Mouse (Mus musculus) T-helper 2 cell (primary cell): ENCODE results near the gene Cxcl9.

Source experiments
- in situ Hi-C: fragments of 300-600 bp; cut with MboI, MseI; formaldehyde crosslinking; loops from one replicate; pipeline ENCODE4 v1.15.1; 2025; ENCODE audit warnings: high pct_unique_total_duplicates

The Cxcl9 gene

DNA sequence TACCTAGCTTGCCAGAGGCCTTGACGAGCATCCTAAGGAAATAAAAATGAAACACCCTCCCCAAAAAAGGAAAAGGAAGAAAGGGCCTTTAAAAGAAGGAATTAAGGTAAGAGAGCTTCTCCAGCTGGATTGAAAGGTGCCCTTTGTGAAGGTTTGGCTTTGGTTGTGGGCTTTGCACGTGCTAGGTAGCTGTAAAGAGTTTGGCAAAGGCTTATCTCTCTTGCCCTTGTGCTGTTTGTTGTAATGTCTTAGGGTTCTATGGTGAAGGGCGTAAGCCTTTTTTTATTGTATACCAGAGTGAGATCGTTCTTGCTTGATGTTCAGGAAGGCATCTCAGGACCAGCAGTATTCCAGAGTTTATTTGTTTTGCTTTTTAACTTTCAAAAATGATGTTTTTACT lies 12.7 kb upstream of the Cxcl9 start:
- in situ Hi-C loops = no loop called here

DNA sequence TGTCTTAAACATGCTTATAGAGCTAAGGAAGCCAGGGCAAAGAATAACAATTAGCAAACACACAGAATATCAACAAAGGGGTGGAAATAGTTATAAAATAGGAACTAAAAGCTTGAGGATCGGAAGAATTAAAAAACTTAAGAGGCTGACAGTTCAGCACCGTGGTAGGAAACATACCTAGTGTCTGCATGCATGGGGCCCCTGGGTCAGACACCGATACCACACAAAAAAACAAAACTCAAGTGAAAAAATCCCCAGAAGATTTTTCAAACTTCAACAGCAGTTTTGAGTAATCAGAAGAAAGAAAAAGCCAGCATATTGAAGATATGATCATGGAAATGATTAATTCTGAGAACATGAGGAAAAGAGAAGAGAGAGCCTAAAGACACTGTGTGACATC lies 8.9 kb upstream of the Cxcl9 start:
- in situ Hi-C loops = no loop called here

DNA sequence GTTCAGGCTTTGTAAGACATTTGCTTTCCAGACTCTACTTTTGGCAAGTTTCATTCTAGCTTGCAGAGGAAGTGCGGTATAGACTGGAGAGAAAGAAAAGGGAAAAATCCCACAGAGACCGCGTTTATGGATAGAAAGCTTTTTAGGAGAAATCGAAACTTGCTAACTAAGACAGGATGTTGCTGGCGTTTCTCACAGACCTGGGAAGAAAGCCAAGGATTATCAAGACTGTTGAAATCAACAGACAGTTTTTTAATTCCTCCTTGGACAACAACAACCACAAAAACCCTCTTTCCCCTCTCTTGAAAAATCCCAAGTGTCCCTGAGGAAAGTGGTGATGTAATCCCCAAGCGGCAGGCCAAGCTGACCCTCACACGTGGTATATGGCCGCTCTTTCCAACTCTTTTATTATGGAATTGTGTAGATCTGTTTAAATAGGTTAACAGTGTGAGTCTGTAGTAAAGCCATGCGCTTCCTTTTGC lies 4.5 kb upstream of the Cxcl9 start:
- in situ Hi-C loops = no loop called here

DNA sequence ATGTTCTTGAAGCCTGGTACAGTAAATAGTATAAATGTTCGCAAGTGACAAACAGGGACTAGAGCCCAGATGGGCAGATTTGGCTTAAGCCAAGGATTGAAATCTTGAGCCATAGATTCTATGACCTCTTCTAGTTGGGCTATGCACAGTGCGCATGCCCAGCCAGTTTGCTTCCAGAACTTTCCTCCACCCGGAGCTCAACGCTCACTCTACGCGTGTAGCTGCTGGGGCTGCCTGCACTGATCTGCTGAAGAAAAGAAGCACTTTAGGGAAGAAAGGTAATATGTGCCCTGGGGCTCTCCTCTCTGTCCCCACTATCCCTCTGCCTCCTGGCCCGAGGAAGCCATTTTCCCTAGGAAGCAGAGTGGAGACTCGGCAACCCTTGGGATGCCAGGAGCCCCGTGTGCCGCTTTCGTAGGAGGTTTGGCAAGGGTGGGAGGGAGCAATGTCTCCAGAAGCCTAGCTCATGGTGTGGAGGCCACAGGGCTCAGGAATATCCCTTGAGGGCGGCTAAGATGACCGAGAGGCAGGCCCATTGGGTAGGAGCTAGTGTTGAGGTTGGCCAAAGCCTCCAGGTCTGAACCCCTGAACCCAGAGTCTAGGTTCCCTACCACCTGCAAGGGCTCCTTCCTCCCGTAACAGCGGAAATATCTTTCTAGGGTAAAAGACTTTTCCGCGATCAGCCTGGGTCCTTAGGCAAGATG lies 3.9 kb upstream of the Cxcl9 start, which contains the start of gene Art3:
Art3 (plus strand) TSS at position 193 of the 704 bp plus-strand sequence.
- in situ Hi-C loops = no loop called here

DNA sequence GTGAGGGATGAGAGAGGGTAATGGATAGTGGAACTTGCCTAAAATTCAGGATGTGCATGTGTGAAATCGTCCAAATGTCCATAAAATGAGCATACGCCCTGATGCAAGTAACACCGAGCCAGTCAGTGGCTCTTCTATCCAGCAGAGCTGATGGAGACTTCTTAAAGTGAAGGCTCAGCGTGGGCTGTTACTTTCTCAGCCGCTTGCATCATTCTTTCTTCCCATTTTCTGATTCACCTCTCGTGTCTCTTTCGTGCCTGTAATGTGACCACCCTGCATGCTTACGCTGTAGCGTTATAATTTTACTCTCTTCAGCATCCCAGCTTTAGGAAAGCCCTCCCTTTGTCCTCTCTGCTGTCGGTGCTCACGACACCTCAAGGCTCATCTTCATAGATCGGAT lies 3.2 kb upstream of the Cxcl9 start:
- in situ Hi-C loops = no loop called here

DNA sequence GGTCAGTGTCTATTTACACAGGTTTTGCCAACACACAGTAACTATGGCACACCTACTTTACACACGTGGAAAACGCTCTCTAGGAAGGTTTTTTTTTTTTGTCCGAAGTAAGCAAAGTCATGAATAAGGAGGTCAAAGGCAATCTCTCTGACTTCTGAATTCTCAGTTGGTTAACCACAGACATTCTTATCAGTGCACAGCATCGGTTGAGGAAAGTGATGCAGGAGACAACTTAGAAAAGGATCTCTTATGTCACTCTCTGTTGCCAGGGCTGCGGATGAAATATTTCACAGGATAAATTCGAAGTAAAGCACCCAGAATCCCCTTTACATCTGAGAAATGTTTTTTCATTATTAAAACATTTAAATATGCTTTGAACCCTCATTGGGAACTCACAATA lies 512 bp downstream of the Cxcl9 start:
- in situ Hi-C loops = no loop called here

DNA sequence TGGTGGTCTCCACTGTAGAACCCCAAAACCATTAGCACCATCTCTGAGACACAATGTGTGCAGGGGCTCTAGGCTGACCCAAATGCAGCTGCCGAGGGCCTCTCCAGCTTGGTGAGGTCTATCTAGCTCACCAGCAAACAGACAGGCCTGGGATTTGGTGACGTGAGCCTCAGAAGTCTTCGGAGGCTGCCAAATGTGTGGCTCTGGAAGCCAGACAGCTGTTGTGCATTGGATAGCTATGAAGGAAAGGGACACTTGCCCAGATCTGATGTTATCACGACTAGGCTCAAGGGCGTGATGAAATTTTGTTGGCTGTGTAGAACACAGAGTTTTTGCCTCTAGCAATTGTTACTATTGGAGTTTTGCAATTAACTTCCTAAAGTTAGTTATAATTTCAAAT lies 4.6 kb downstream of the Cxcl9 start:
- in situ Hi-C loops = no loop called here

DNA sequence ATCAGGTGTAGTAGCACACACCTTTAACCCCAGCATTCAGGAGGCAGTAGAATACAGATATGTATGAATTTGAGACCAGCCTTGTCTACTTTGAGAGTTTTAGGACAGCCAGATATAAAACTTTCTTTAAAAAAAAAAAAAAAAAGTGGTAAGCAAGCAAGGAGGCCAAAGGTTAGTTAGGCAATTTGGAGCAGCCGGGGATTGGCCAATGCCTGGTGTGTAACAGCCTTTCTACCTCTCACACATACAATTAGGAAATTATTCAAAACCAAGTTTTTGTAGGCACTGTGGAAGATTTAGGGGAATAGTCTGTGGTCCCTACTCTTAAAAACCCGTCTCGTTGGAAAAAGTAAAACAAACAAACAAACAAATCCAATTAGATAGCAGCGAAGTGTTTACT lies 5.3 kb downstream of the Cxcl9 start:
- in situ Hi-C loops = no loop called here

DNA sequence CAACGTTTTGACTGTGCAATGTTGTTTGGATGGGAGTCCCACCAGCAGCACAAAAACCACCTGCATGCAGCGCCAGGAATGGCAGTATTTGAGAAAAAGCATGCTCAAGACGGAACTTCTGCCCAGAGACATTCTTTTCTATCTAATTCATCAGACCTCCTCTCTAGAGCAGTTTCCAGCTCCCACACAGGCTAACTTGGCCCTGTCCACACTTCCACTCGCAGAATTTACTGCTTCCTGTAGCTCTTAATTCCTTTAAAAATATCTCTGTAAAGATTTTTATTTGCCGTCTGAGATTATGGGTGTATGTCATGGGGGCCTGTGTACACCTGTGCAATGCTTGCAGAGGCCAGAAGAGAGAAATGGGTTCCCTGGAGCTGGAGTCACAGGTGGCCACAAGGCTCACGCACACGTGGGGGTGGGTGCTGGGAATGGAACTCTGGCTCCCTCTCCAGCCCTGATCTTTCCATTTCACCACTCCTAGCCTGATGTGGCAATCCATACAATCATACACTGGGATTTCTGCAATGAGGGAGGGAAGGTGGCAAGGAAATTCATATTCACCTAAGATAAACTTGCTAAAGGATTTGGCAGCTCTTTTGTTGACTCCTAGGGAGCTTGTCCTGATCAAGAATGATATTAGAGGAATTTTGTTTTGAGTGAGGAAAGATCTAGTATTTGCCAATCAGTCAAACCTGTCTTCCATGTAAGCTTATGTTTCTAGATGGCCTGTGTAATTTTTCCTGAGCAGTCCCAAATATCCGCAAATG lies 6.1 kb downstream of the Cxcl9 start:
- in situ Hi-C loops = no loop called here

DNA sequence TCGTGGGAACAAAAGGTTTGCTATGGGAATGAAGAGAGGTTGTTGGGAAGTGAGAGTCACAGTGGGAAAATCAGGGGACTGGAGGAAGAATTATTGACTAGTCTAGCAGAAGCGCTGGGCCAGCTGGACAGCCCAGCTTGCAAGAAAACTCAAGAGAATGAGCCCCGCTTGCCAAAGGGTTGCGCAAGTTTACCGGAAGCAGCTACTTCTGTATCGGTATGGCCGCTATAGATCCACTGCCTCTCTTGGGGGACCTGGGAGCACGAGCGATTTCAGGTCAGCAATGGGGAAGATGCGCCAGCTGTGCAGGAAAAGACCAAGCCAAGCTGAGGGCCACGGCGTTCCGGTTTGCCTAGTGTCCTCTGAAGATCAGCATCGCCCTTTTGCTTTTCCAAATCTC lies 9.3 kb downstream of the Cxcl9 start:
- in situ Hi-C loops = no loop called here

DNA sequence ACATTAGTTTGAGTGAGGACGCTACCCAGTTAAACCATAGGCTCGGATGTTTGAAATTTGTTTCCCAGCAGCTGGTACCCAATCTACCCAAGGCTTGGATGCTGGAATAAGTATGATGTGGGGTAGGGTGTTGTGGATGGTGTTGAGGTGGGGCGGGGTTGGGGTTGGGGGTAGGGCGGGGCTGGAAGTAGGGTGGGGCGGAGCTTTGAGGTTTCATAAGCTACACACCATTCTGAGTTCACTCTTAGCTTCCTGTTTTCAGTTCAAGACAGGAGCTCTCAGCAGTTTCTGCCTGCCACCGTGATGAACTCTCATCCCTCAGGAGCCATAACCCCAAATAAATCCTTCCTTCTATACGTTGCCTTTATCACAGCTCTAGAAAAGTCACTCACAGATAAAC lies 9.8 kb downstream of the Cxcl9 start:
- in situ Hi-C loops = no loop called here

DNA sequence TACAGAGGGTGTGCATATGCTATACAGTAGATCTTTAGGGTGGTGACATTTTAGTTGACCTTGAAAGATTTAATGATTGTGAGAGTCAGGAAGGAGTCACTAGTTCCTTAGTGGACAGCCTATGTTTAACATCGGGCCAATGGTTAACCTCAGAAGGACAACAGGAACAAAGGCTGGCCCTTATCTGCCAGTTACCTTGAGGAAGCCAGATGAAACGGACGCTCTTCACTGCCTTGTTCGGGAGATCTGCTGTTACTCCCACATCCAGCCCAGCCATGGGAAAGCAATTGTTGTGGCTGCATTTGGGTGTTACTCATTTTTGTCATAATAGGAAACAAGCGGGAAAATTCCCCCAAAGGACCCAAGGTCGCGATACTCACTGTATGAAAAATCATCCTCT lies 14.1 kb downstream of the Cxcl9 start:
- in situ Hi-C loops = loop anchor here (5.0 kb wide), 1 partner anchor 64 kb away; no protein-coding TSS in a partner anchor

DNA sequence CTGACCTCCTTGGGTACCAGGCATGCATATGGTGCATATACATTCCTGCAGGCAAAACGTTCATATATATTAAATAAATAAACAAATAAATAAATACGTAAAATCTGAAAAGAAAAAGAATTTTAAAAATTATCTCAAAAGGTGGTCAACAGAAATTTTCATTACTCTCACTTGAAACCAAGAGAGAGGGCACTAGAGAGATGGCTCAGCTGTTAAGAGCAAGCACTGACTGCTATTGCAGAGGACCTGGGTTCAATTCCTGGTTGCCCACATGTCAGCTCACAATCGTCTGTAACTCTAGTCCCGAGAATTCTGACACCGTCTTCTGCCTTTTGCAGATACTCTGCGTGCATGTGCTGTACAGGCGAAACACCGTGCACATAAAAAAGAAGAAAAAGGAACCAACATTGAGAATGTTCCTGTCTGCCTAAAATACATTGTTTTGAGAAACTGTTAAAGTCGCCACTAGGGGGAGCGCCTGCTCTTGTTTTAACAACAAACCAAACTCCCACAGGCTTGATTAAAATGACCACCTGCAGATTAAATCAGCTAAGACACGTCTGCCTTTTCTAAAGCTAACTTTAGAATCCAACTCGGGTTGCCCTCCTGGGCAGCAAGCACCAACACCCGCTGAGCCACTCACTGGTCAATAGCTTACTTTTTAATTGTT lies 15.7 kb downstream of the Cxcl9 start:
- in situ Hi-C loops = loop anchor here (5.0 kb wide), 1 partner anchor 65 kb away; no protein-coding TSS in a partner anchor

DNA sequence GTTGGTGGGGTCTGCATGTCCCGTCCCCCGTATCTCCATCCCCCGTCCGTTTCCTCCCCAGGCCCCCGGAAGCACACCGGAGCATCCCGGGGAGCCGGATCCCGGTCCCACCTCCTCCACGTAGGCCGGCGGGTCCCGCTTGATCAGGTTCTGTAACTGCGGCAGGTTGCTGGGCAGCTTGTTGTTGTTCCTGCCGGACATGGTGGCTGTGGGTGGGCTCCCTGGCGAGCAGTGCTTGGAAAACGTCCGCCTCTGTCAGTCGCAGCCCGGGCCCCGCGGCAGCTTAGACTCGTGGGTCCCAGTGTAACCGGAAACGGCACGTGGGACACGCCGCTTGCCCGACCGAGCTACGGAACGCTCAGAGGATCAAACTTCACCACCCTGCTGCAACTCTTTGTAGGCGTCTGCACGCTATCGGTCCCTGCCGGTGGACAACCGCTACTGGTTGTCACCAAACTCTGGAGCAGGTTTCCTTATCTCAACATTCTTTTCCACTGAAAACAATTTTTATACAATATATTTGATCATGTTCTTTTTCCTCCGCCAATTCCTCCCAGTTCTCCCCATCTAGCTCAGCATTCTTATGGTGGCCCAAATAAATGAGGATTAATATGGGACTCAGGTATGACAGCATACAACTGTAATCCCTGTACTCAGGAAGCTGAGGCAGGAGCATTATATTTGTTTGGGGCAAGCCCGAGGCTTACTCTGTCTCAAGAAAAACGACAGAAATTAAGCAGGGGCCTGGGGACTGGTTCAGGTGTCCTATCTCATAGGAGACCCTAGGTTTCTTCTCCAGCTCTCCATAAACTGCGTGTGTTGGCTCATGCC lies 18.0 kb downstream of the Cxcl9 start, which contains the start of gene Sdad1:
Sdad1 (minus strand) TSS at position 799 of the 831 bp plus-strand sequence.
- in situ Hi-C loops = loop anchor here (5.0 kb wide), 1 partner anchor 67 kb away; no protein-coding TSS in a partner anchor

DNA sequence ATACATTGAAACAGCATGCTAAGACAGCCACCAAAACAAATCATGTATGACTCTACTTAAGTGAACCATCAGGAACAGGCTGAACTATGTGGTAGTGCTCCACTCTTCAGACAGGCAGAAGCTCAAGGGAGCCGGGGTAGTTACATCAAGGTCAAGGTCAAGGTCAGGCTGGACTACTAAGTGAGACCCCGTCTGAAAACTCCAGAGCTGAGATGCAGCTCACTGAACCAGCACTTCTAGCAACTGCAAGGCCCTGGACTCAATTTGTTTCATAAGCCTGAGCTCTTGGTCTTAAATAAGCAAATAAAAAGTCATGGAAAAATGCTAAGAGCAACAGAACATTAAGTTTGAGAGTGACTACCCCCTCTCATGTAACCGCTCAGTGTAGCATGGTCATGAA lies 23.6 kb downstream of the Cxcl9 start:
- in situ Hi-C loops = no loop called here

DNA sequence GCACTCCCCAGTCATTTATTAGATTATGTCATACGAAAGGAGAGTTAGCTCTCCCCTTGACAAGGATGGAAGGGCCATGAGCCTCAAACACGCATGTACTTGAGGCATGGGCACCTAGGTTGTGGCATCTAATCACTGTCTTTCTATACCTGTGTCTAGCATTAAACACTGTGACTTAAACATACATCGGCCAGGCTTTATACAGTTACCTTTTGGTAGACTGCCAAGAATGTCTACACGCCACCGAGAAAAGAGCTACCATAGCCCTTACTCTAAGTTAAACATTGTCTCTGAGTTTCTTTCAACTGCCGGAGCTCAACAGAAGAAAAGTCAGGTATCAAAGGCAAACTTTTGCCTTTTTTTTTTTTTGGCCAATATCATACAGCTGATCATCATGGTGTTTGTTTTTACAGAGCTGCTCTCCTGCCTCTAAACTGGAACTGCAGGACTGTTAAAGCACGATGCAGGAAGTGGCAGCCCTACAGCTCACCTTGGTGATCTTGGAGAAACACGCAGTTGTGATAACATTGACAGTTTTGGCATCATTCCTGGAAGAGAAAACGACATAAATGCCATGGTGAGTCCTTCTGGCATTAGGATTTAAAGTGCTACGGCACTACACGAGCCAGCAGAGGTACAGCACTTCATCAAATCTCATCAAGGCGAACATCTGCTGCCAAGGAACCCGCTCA lies 25.6 kb downstream of the Cxcl9 start:
- in situ Hi-C loops = no loop called here

DNA sequence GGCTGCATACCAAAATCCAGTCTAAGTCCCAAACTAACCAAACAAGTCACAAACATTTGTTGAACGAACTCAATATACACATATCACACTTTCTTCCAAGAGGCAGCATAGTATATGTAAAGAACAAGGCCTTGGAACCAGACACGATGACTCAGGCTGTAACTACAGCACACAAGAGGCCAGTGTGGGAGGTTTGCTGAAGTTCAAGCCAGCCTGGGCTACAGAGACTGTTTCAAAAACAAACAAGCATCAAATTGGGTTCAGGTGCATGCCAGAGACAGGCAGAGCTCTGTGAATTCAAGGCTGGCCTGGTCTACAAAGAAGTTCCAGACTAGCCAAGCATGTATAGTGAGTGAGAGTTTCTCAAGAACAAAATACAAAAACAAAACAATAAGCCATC lies 33.4 kb downstream of the Cxcl9 start:
- in situ Hi-C loops = no loop called here

DNA sequence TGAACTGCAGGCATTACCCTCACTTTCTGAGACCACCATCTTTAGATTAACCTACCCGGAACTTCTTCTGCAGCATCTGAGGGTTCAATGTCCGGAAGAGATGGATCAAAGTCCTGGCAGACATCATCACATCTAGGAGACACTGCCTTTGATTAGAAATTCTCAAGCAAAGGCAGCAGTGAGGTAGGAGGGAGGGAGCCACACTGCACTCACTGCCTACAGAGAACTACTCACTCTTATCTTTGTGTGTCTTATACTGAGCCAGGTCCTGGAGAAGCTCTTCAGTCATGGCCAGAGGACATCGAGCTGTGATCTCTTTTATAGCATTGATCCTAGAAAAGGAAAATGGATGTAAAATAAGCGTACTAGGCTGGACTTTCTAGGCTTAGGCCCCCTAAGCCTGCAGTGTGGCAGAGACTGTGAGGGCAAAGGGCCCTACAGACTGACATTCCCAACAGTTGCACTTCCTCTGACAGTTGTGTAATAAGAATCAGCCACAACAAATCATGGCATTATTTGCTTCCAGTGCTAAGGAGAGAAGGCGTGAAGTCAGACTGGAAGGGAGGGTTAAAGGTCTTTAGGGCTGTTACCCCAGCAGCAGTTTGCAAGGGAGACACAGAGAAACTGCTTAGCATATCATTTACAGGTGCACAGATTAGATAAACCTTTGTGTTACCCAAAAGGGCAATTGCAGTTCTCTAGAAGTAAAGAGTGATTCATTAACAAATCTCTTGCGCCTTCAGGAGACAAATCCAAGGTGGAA lies 36.0 kb downstream of the Cxcl9 start:
- in situ Hi-C loops = no loop called here

DNA sequence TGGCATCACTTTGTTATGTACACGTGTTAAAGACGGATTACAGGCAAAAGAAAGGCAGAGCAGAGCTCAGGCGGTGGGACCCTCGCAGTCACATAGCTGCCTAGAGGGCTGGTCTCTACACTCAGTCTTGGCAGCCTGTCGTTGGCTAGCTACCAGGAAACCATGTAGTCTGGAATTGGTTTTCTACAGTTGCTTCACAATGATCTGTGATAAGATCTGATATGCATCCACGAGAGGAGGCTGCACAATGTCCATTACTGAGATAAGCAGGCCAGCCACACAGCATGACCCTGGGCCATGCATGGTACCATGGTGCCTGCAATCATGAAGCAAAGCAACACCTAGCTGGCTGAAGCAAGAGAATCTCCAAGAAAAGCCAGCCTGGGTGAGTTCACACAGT lies 40.0 kb downstream of the Cxcl9 start:
- in situ Hi-C loops = loop anchor here (5.0 kb wide), 1 partner anchor 216 kb away; no protein-coding TSS in a partner anchor

DNA sequence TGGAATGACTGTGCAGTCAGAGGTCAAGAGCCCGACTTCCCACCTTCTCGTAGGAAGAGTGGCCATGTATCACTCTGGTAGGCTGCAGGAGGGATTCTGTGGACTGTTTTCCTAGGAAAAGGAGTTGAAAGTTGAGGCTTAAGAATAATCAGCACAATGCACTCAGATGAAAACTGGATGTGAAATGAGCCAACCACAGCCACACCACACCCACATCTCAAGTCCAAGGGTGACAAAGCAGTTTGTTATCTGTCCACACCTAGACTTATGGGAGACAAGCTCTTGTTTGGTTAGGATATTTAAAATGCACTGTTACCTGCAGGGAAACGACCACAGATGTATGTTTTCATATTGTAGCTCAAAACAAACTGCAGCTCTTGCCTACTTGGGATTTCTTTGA lies 44.8 kb downstream of the Cxcl9 start:
- in situ Hi-C loops = no loop called here
